Mouse (Mus musculus): ENCODE results near the gene Krt9. TPM values are rescaled to one million over a fixed set of nuclear protein-coding genes. Genes with fewer than 3 reads are reported as not detected.

Gene Krt9
- polyA plus RNA-seq, 1 experiment from 2014 or later, result not detected

GRCm38 (mm10) chr11:100145858-100146560 is 47.0 kb downstream of the Krt9 start:
- Histone ChIP-seq H3K27me3 (peaks cover 46% of the 10 kb centered on the region), H3K4me2 (peak overlapping the region; percentile 42), H3K9me3 (no peaks in the 10 kb centered on the region), H3K4me3 (peak overlapping the region; percentile 14), H3K9ac (no peak overlapping the region), H3K36me3 (no peaks in the 10 kb centered on the region), H3K4me1 (replicated peaks) (peaks cover 13% of the 10 kb centered on the region), H3K27ac (replicated peaks) (no peak overlapping the region)
- no peak for ATAC-seq (ENCODE audit: low read depth)
- WGBS, result 4% methylated on average over 13 of the region's 13 CpGs

GRCm38 (mm10) chr11:100145104-100145503 is 47.9 kb downstream of the Krt9 start:
- no peak for ATAC-seq (ENCODE audit: low read depth)
- Histone ChIP-seq H3K9ac (no peak overlapping the region), H3K36me3 (no peaks in the 10 kb centered on the region), H3K4me3 (peak overlapping the region; percentile 14), H3K4me2 (peak overlapping the region; percentile 42), H3K27ac (replicated peaks) (no peak overlapping the region), H3K27me3 (peaks cover 46% of the 10 kb centered on the region), H3K4me1 (replicated peaks) (peaks cover 13% of the 10 kb centered on the region), H3K9me3 (no peaks in the 10 kb centered on the region)
- under 1% methylated on average over 20 of the region's 20 CpGs for WGBS

- peaks cover 26% of the 10 kb centered on the region for H3K27me3 ChIP-seq
- no peak for ATAC-seq (ENCODE audit: low read depth)
- peaks cover 28% of the 10 kb centered on the region for H3K4me1 ChIP-seq (replicated peaks)
- no peak overlapping the region for H3K4me3 ChIP-seq
- no peak overlapping the region for H3K27ac ChIP-seq (replicated peaks)
- WGBS, result 86% methylated on average over 21 of the region's 21 CpGs
- no peaks in the 10 kb centered on the region for H3K9me3 ChIP-seq
- H3K4me2 ChIP-seq, result no peak overlapping the region
- no peak overlapping the region for H3K9ac ChIP-seq
- no peaks in the 10 kb centered on the region for H3K36me3 ChIP-seq
Observed at GRCm38 (mm10) chr11:100140966-100141365, 52.1 kb downstream of the Krt9 start.

GRCm38 (mm10) chr11:100139391-100139790 is 53.7 kb downstream of the Krt9 start:
- Histone ChIP-seq H3K36me3 (no peaks in the 10 kb centered on the region), H3K9me3 (no peaks in the 10 kb centered on the region), H3K9ac (no peak overlapping the region), H3K4me2 (no peak overlapping the region), H3K27ac (replicated peaks) (no peak overlapping the region), H3K4me1 (replicated peaks) (peaks cover 16% of the 10 kb centered on the region), H3K4me3 (no peak overlapping the region), H3K27me3 (peaks cover 10% of the 10 kb centered on the region)
- WGBS, result 80% methylated on average over 2 of the region's 2 CpGs
- no peak for ATAC-seq (ENCODE audit: low read depth)

GRCm38 (mm10) chr11:100138809-100139208 is 54.2 kb downstream of the Krt9 start:
- Histone ChIP-seq H3K4me2 (no peak overlapping the region), H3K9me3 (no peaks in the 10 kb centered on the region), H3K4me3 (no peak overlapping the region), H3K27ac (replicated peaks) (no peak overlapping the region), H3K27me3 (peaks cover 4% of the 10 kb centered on the region), H3K4me1 (replicated peaks) (peaks cover 16% of the 10 kb centered on the region), H3K36me3 (no peaks in the 10 kb centered on the region), H3K9ac (no peak overlapping the region)
- no peak for ATAC-seq (ENCODE audit: low read depth)
- 50% methylated on average over 7 of the region's 7 CpGs for WGBS

- peak; percentile 47; the same call in 1 of the 2 replicates for ATAC-seq (ENCODE audit: low read depth)
- Histone ChIP-seq H3K4me1 (replicated peaks) (peaks cover 16% of the 10 kb centered on the region), H3K4me3 (no peak overlapping the region), H3K36me3 (no peaks in the 10 kb centered on the region), H3K4me2 (no peak overlapping the region), H3K9ac (no peak overlapping the region), H3K9me3 (no peaks in the 10 kb centered on the region), H3K27ac (replicated peaks) (no peak overlapping the region), H3K27me3 (no peaks in the 10 kb centered on the region; the same call in 1 of the 2 replicates)
- 18% methylated on average over 5 of the region's 5 CpGs for WGBS
Observed at GRCm38 (mm10) chr11:100137693-100138092, 55.4 kb downstream of the Krt9 start.

Other genes starting within 250 kb of the Krt9 start
- not detected in 2 replicates for gene Krtap9-5, start 244.8 kb downstream of the Krt9 start, polyA plus RNA-seq (2015; fragmentation: Nextera tagmentation; extraction: Ambion mirVana)
- not detected in 2 replicates for gene Krtap29-1, start 214.2 kb downstream of the Krt9 start, polyA plus RNA-seq (2015; fragmentation: Nextera tagmentation; extraction: Ambion mirVana)
- not detected in 2 replicates for gene Krtap16-1, start 206.6 kb downstream of the Krt9 start, polyA plus RNA-seq (2015; fragmentation: Nextera tagmentation; extraction: Ambion mirVana)
- gene Krtap17-1, start 199.3 kb downstream of the Krt9 start, polyA plus RNA-seq (2015; fragmentation: Nextera tagmentation; extraction: Ambion mirVana), result 0.55 TPM in 1 of 2 replicates, not detected in the other
- gene Krt33a, start 177.0 kb downstream of the Krt9 start, polyA plus RNA-seq (2015; fragmentation: Nextera tagmentation; extraction: Ambion mirVana), result not detected in 2 replicates
- not detected in 2 replicates for gene Krt33b, start 163.4 kb downstream of the Krt9 start, polyA plus RNA-seq (2015; fragmentation: Nextera tagmentation; extraction: Ambion mirVana)
- gene Krt34, start 151.7 kb downstream of the Krt9 start, polyA plus RNA-seq (2015; fragmentation: Nextera tagmentation; extraction: Ambion mirVana), result not detected in 2 replicates
- not detected in 2 replicates for gene Krt31, start 142.7 kb downstream of the Krt9 start, polyA plus RNA-seq (2015; fragmentation: Nextera tagmentation; extraction: Ambion mirVana)
- not detected in 2 replicates for gene Krt32, start 105.0 kb downstream of the Krt9 start, polyA plus RNA-seq (2015; fragmentation: Nextera tagmentation; extraction: Ambion mirVana)
- gene Krt35, start 97.0 kb downstream of the Krt9 start, polyA plus RNA-seq (2015; fragmentation: Nextera tagmentation; extraction: Ambion mirVana), result not detected in 2 replicates
- gene Krt36, start 87.6 kb downstream of the Krt9 start, polyA plus RNA-seq (2015; fragmentation: Nextera tagmentation; extraction: Ambion mirVana), result not detected in 2 replicates
- not detected in 2 replicates for gene Krt13, start 71.7 kb downstream of the Krt9 start, polyA plus RNA-seq (2015; fragmentation: Nextera tagmentation; extraction: Ambion mirVana)
- gene Krt15, start 57.3 kb downstream of the Krt9 start, polyA plus RNA-seq (2015; fragmentation: Nextera tagmentation; extraction: Ambion mirVana), result 1.0 and 4.3 TPM in 2 replicates
- gene Krt19, start 44.6 kb downstream of the Krt9 start, polyA plus RNA-seq (2015; fragmentation: Nextera tagmentation; extraction: Ambion mirVana), result 1.1 and 2.2 TPM in 2 replicates
- 1.6 and 7.2 TPM in 2 replicates for gene Krt14, start 14.3 kb upstream of the Krt9 start, polyA plus RNA-seq (2015; fragmentation: Nextera tagmentation; extraction: Ambion mirVana)
- not detected in 2 replicates for gene Krt16, start 55.7 kb upstream of the Krt9 start, polyA plus RNA-seq (2015; fragmentation: Nextera tagmentation; extraction: Ambion mirVana)
- gene Krt17, start 67.8 kb upstream of the Krt9 start, polyA plus RNA-seq (2015; fragmentation: Nextera tagmentation; extraction: Ambion mirVana), result 0.73 and 1.4 TPM in 2 replicates
- not detected in 2 replicates for gene Krt42, start 76.6 kb upstream of the Krt9 start, polyA plus RNA-seq (2015; fragmentation: Nextera tagmentation; extraction: Ambion mirVana)
- 1,277 and 1,563 TPM in 2 replicates for gene Eif1, start 126.6 kb upstream of the Krt9 start, polyA plus RNA-seq (2015; fragmentation: Nextera tagmentation; extraction: Ambion mirVana)
- 0.76 TPM in 1 of 2 replicates, not detected in the other for gene Gast, start 141.2 kb upstream of the Krt9 start, polyA plus RNA-seq (2015; fragmentation: Nextera tagmentation; extraction: Ambion mirVana)
- gene Hap1, start 162.9 kb upstream of the Krt9 start, polyA plus RNA-seq (2015; fragmentation: Nextera tagmentation; extraction: Ambion mirVana), result 62.7 and 67.4 TPM in 2 replicates
- gene Jup, start 204.5 kb upstream of the Krt9 start, polyA plus RNA-seq (2015; fragmentation: Nextera tagmentation; extraction: Ambion mirVana), result 91.6 and 94.4 TPM in 2 replicates
- 24.6 and 27.6 TPM in 2 replicates for gene P3h4, start 221.6 kb upstream of the Krt9 start, polyA plus RNA-seq (2015; fragmentation: Nextera tagmentation; extraction: Ambion mirVana)
- gene Fkbp10, start 222.5 kb upstream of the Krt9 start, polyA plus RNA-seq (2015; fragmentation: Nextera tagmentation; extraction: Ambion mirVana), result 33.5 and 37.0 TPM in 2 replicates
- gene Nt5c3b, start 248.6 kb upstream of the Krt9 start, polyA plus RNA-seq (2015; fragmentation: Nextera tagmentation; extraction: Ambion mirVana), result 99.8 and 110 TPM in 2 replicates
- 0.65 and 0.75 TPM in 2 replicates for gene Klhl10, start 248.7 kb upstream of the Krt9 start, polyA plus RNA-seq (2015; fragmentation: Nextera tagmentation; extraction: Ambion mirVana)